Mouse (Mus musculus): ENCODE data around the gene Rhof.
A peak's percentile ranks its signal among the peaks of the same experiment; 100 is the strongest.

The Rhof gene

GRCm38 (mm10) chr5:123134875-123135382 is 2.4 kb upstream of the Rhof start:
- DNase-seq: no peak

GRCm38 (mm10) chr5:123134186-123134874 is 1.8 kb upstream of the Rhof start:
- peak; percentile 75 to 86 for DNase-seq

- peak in 1 of 2 experiments; percentile 73 for DNase-seq
Measured at GRCm38 (mm10) chr5:123133784-123134143, 1.3 kb upstream of the Rhof start.

GRCm38 (mm10) chr5:123133083-123133783 is 741 bp upstream of the Rhof start:
- peak; percentile 89 to 95 for DNase-seq

GRCm38 (mm10) chr5:123130814-123131148 is 1.7 kb downstream of the Rhof start:
- no peak for DNase-seq

GRCm38 (mm10) chr5:123130030-123130813 is 2.3 kb downstream of the Rhof start:
- DNase-seq: peak in 1 of 2 experiments; percentile 7

- DNase-seq: no peak
Measured at GRCm38 (mm10) chr5:123129170-123129757, 3.2 kb downstream of the Rhof start.

GRCm38 (mm10) chr5:123128426-123129169 is 3.9 kb downstream of the Rhof start:
- peak; percentile 66 to 75 for DNase-seq

- no peak for DNase-seq
Measured at GRCm38 (mm10) chr5:123127031-123127430, 5.5 kb downstream of the Rhof start.

GRCm38 (mm10) chr5:123125638-123126406 is 6.7 kb downstream of the Rhof start:
- peak in 1 of 2 experiments; percentile 59 for DNase-seq

GRCm38 (mm10) chr5:123125105-123125504 is 7.4 kb downstream of the Rhof start:
- DNase-seq: no peak

- DNase-seq: peak in 1 of 2 experiments; percentile 42
Measured at GRCm38 (mm10) chr5:123122181-123122580, 10.3 kb downstream of the Rhof start.

- DNase-seq: no peak
Measured at GRCm38 (mm10) chr5:123120624-123121215, 11.8 kb downstream of the Rhof start.

- peak in 1 of 2 experiments; percentile 6 for DNase-seq
Measured at GRCm38 (mm10) chr5:123118826-123119225, 13.7 kb downstream of the Rhof start.

GRCm38 (mm10) chr5:123117773-123118172 is 14.7 kb downstream of the Rhof start:
- DNase-seq: peak; percentile 42 to 50

- peak; percentile 86 to 87 for DNase-seq
Measured at GRCm38 (mm10) chr5:123117257-123117656, 15.2 kb downstream of the Rhof start.

GRCm38 (mm10) chr5:123116080-123116479 is 16.4 kb downstream of the Rhof start:
- peak in 1 of 2 experiments; percentile 56 for DNase-seq

- peak; percentile 62 to 64 for DNase-seq
Measured at GRCm38 (mm10) chr5:123114924-123115323, 17.6 kb downstream of the Rhof start.

GRCm38 (mm10) chr5:123114109-123114508 is 18.4 kb downstream of the Rhof start:
- peak in 1 of 2 experiments; percentile 65 for DNase-seq

- no peak for DNase-seq
Measured at GRCm38 (mm10) chr5:123110296-123110721, 22.2 kb downstream of the Rhof start.
